11 mouse cellular contexts compared by ENCODE assay signal in the genomic region with DNA sequence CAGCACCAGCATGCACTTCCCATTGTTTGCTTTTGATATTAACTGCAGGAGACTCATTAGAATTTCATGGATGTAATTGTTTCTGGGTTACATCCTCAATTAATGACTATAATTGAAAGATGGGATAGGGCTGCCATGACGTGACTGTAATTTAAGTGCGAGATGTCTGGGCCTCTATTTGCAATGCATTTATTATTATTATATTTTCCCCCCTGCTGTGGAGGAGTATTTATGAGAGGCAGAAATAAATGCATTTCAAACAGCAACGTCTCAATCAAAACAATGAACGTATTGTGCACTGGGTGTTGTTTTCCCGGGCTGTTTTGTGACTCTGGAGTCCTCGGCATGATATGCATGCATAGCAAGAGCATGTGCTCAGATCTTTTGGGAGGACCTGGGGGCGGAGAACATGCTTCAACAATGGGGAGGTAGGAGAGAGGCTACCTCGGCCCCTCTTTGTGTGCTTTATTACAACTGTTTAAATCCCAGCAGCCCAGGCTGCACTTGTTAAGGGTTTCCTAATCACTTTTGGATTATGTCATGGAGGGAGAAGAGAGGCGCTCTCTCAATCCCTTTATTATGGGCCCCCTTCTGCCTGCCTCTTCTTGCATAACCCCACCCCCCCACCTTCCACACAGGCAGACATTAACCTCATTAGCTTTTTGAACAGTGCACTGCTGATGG.
A peak's percentile ranks its signal among the peaks of the same experiment; 100 is the strongest.
DNase-seq lines count a peak whose midpoint lies in the region; ATAC-seq lines count a peak whose summit lies in the region.
"Had no signal": no experiment of that assay in that cellular context is flagged by ENCODE, and none has a peak within 500 bp of the region (broad histone marks: within the 10 kb centered on the region; RNA-seq: fewer than 3 reads in every experiment).

No protein-coding gene starts in this region.

- peak overlapping the region; percentile 64 for H3K27ac ChIP-seq in forebrain, embryonic 16.5 days (ENCODE audit: low read length)
- H3K27ac ChIP-seq in midbrain, embryonic 10.5 days (replicated peaks): peak overlapping the region; percentile 81

- peak; percentile 7 to 12 for DNase-seq in cerebellum, postnatal 10 days
- peak; percentile 47 for DNase-seq in midbrain, embryonic 10.5 days (ENCODE audit: low spot score)
- DNase-seq in retina, postnatal 7 days (ENCODE audit: low read depth, low spot score): peak; percentile 19
- no peak for DNase-seq in kidney, adult 8-10 months
- DNase-seq in urinary bladder, postnatal 14 days (ENCODE audit: low spot score): no peak
- DNase-seq in layer of hippocampus, postnatal 36 days: no peak
- DNase-seq: cerebellum, adult 2 months; heart, postnatal 4 days; thymus, postnatal 14 days had no signal

- H3K4me3 ChIP-seq in forebrain, embryonic 16.5 days (replicated peaks; ENCODE audit: low read length): no peak overlapping the region
- H3K4me3 ChIP-seq in midbrain, embryonic 10.5 days: peak overlapping the region; percentile 20; the same call in 1 of the 2 replicates

- H3K9ac ChIP-seq in forebrain, embryonic 16.5 days (replicated peaks; ENCODE audit: low read depth, low read length): no peak overlapping the region

- 0 out of 2 replicates have a peak, but pooled peaks cover 2% of the 10 kb centered on the region for H3K4me1 ChIP-seq in forebrain, embryonic 16.5 days (replicated peaks; ENCODE audit: control insufficient read depth, insufficient read depth, low read length)
- peaks cover 25% of the 10 kb centered on the region for H3K4me1 ChIP-seq in midbrain, embryonic 10.5 days

- no peaks in the 10 kb centered on the region for H3K27me3 ChIP-seq in forebrain, embryonic 16.5 days (replicated peaks; ENCODE audit: control insufficient read depth, insufficient read depth, low read length)
- no peaks in the 10 kb centered on the region for H3K27me3 ChIP-seq in midbrain, embryonic 10.5 days (ENCODE audit: low read depth, poor library complexity, severe bottlenecking)

- 0 out of 2 replicates have a peak overlapping the region, but pooled peaks have one; percentile 6 for H3K4me2 ChIP-seq in forebrain, embryonic 16.5 days (ENCODE audit: low read length)

- H3K9me3 ChIP-seq in forebrain, embryonic 16.5 days (ENCODE audit: control insufficient read depth, low read length): no peaks in the 10 kb centered on the region
- H3K9me3 ChIP-seq in midbrain, embryonic 10.5 days (replicated peaks): no peaks in the 10 kb centered on the region

- no peak for ATAC-seq in cerebellum, adult (ENCODE audit: insufficient number of reproducible peaks, low FRiP score, low TSS enrichment)
- peak; percentile 88 for ATAC-seq in forebrain, embryonic 16.5 days

- WGBS in forebrain, embryonic 16.5 days: 5% methylated on average over 9 of the region's 9 CpGs
- 30% methylated on average over 9 of the region's 9 CpGs for WGBS in midbrain, embryonic 10.5 days

- H3K36me3 ChIP-seq in forebrain, embryonic 16.5 days (ENCODE audit: control insufficient read depth, insufficient read depth): no peaks in the 10 kb centered on the region
- H3K36me3 ChIP-seq in midbrain, embryonic 10.5 days: no peaks in the 10 kb centered on the region

Comparison
In these comparisons a context has a peak if more than half of its experiments do, and no peak if none do; other contexts are left out.
1. DNase-seq: peak in cerebellum, postnatal 10 days (2 of 2), midbrain, embryonic 10.5 days (single experiment) and retina, postnatal 7 days (single experiment); none in kidney, adult 8-10 months (0 of 2), urinary bladder, postnatal 14 days (single experiment) and layer of hippocampus, postnatal 36 days (0 of 2).